Mouse (Mus musculus): ENCODE measurements around the gene Abtb2.

GRCm38 (mm10) chr2:103584093-103584492 is 18.0 kb downstream of the Abtb2 start:
- no peak for TF ChIP-seq POLR2A (IDR thresholded peaks at IDR 0.05; ENCODE audit: insufficient read depth, low read depth, low read length)
- no peak for TF ChIP-seq CTCF (IDR thresholded peaks at IDR 0.05)
